Mouse (Mus musculus): ENCODE results near the gene Lck.

Lck gene

GRCm38 (mm10) chr4:129573430-129573829 lies at the start of gene Lck:
TSS of gene Lck (minus strand) at chr4:129573641.
- DNase-seq (ENCODE audit: extremely low spot score): no peak

DNA sequence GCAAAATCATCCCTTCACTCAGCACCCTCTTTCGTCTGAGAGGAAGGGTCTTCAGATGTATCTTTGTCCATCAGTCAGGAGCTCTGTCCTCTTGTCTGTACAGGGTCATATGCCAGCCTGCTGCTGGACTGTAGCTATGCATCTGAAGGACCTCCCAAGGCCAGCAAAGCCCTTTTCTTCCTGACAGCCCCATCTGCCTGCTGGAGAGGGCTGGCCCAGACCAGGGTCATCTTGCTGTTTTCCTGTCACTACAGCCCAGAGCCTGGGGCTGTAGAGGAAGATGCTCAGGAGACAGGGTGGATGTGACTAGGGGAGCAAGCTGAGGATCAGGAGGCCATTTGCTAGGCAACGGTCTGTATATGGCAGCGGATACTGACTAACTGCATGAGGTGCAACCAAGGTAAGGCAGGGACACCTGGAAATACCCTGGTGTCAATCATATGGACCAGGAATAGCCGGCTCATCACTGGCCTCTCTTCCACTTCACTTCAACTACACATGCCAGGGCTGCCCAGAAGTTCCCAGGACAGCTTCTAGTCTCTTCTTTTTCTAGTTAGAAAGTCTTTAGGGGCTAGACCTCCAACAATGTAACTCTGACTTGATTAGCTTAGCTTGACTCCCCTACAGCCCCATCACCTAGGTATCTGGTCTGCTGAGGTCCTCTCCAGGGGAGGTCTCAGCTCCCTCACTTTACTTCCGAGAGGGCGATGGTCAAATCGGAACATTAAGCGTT lies 49.5 kb upstream of the Lck start:
- DNase-seq (ENCODE audit: extremely low spot score): no peak

DNA sequence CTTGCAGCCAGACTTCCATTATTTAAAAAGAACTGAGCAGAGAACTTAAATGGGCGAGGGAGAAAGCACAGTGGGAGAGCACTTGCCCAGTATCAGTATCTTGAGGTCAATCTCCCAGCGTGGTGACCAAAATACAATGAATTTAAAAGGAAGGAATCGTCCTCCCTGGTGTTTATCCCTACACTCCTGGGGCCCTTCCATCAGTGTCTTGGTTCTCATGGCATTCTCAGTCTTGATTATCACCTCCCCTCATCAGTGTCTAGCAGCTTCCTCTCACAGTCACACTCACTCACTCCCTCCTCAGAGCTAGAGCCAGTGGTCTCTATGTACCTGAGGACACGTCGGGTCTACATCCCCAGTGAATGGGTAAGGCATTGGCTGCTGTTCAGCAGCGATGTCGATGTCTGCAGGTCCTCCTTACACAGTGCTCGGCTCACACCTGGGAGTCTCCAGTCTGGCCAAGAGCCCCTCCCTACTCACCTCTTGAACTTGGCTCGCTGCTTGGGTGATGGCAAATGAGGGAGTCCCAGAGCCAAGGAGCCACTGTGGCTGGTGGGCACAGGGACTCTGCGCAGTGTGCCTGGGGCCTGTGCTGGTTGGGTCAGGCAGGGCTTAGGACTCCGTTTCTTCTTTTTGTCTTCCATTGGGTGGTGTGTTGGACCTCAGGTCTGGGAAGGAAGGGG lies 48.8 kb upstream of the Lck start:
- no peak for DNase-seq (ENCODE audit: extremely low spot score)

DNA sequence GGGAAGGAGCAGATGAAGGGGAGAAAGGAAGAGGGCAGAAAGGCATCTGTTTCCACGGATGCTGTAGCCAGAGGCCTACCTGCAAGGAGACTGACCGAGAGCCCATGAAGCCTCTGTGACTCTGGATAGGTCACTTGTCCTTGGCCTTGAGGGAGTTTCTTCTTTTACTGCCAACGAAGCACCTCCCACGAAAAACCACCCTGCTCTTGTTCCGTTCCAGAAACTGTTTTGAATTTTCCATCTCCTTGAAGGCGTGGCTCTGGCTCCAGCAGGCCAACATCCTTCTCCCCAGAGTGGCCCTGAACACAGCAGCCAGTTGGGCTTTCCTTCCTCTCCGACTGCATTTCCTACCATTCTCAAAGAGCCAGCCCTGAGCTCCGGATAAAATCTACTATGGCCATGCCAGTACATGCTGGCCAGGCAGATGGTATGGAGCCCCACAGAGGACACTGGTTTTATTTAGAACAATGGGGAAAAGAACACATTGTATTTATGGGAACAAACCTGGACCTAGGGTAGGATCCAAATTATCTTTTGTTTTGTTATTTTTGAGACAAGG lies 47.9 kb upstream of the Lck start:
- DNase-seq (ENCODE audit: extremely low spot score): no peak

DNA sequence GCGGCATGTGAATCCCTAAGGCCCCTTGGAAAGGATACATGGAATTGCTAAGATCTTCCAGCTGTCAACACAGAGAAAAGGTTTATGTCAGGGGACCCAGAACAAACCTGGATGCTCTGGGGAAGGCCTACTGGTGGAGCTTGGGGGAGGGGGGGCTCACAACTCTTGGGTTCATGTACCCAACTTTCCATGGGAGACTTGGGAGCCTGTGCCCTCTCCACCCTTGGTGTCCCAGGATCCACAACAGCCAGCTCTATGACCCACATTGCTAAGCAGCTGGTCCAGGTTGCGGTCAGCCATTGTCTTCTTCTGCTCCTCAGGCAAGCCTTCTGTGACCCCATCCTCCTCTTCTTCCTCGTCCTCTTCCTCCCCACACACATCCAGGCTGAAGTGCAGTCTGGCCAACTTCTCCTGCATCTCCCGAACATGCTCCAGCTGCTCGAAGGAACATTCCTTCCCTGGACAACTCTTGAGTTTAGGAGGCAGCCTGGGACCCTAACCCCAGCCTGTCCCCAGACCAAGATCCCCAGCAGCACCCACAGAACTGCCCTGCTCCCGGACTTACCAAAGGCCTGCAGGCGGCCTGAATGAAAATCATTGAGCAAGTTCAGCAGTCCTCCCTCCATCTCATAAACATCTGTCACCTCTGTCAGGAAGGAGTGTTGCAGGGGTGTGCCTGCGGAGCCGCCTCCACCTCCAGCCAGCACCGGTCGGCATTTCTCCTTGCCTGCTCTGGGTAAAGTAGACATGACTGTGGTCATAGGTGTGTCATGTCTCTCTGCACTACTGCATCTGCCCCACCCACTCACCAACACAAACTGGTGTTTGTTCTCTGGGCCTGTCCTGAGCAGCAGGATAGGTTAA lies 47.2 kb upstream of the Lck start:
- DNase-seq (ENCODE audit: extremely low spot score): no peak

DNA sequence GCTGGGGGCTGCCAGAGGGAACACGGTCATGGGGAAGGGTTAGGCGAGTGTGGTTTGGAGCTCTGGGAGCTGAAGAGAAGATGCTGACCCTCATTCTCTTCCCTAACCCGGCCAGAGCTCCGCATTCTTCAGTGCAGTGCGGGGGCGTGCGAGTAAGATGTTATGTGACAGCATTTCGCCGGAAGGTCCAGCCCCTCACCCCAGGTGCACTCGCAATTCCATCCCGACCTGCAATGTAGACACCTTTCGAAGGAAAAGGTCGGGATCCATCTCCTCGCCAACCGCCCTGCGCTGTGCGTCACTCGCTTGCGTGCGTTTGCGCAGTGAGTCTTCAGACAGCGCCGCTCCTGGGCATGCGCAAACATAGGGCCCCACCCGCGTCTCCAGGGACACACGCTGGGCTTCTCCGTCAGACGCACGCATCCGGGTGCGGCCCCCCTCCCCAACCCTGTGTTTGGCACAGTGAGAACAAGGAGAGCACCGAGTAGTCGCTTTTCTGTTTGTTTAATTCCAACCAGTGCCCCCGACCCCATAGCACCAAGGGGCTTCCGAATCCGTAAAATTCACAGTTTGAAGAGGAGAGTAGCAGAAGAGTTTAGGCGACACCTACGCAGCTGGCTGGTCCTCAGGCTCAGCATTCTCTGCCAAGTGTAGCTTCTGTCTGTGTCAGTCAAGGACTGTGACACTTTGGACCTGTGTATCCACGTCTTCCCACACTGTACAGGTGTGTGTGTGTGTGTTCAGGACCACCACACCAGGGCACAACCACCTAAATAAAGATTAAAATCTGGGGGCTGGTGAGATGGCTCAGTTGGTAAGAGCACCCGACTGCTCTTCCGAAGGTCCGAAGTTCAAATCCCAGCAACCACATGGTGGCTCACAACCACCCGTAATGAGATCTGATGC lies 45.6 kb upstream of the Lck start, which contains the start of gene Iqcc:
TSS of gene Iqcc (minus strand) at position 314 of the 906 bp plus-strand sequence.
- peak; percentile 90 for DNase-seq (ENCODE audit: extremely low spot score)

DNA sequence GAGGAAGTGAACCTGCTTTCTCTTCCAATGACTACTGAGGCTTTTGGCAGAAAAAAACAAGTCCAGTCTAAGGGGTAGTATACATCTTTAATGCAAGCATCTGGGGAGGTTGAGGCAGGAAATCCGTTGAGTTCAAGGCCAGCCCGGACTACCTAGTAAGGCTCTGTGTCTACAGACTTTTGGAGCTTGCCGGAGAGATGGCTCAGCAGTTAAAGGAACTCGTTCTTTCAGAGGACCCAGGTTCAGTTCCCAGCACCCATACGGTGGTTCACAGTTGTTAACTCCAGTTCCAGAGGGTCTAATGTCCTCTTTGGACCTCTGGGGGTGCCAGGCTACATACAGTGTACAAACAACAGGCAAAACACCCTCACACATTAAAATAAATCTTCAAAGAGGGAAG lies 44.6 kb upstream of the Lck start:
- no peak for DNase-seq (ENCODE audit: extremely low spot score)

DNA sequence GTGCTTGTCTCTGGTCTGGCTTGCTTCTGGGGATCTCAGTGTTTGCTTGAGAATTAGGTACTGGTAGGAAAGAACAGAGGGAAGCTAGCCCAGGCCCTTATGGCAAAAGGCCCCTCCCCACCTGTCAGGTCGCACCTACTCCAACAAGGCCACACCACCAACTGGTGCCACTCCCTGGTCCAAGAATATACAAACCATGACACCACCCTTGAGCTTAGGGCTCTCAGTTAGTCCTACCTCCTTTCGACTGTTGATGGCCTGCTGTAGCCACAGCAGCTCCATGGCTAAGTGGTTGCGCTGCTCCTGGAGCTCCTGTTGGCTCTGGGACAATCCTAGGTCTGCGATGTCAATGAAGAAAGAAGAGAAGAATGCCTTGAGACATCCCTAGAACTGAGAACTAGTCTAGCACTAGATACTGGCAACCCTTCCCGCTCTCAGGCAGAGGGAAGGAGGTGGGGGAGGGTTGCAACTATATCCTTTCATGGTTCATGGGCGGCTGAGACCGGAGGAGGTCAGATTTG lies 43.7 kb upstream of the Lck start:
- DNase-seq (ENCODE audit: extremely low spot score): no peak

DNA sequence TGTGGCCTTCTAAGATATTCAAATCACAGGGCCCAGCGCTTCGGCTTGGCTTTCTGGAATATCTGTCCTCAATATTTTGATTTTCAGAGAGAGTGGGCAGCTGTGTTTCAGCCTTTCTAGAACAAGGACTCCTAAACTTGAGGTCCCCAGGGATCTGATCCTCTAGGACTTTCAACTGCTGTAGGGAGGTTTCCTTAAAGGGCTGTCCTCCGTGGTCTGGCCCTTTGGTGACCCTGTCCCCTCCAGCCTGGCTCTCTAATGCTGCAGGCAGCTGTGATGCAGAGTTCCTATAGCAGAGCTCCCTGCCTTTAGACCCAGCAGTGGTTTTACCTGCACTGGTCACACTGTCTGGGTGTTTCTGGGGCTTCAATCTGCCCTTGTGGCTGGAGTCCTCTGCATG lies 43.2 kb upstream of the Lck start:
- DNase-seq (ENCODE audit: extremely low spot score): no peak

DNA sequence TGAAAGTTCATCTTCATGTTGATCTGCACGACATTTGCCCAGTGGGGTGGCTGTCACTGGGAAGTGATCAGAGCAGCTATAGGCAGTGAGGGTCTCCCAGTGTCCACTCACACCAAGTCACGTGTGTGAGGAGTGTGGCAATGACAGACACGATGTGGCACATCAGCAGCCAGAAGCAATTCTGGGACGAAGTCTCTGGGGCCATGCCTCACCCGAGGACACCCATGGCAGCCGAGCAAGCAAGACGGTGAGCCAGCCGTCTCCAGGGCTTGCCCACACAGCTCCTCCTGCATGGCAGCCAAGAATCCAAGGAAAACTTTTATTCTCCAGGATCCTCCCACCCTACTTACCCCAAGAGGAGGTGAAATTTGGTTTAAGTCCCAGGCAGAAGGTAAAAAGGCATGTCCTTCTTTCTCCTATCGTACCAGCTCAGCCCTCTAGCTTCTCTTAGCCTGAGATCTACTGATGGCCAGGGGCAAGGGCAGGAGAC lies 42.4 kb upstream of the Lck start:
- DNase-seq (ENCODE audit: extremely low spot score): no peak

DNA sequence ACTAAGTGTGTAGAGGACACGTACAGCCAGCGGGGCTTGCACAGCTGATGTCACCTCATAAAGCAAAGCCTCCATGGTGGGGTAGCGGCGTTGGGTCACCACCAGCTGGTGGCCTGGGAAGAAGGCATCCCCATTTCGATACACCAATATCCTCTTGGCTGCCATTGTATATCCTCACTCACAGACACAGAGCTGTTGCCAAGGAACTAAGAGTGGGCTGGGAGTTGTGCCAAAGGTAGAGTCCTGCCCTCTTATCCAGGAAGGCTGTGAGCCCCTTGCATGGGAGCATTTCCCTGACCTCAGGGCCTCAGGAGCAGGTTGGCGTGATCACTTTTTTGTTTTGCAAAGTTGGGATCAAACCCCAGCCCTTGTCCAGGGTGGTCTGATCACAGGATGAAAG lies 40.7 kb upstream of the Lck start, which contains the start of gene Dcdc2b:
TSS of gene Dcdc2b (minus strand) at position 165 of the 400 bp plus-strand sequence.
- no peak for DNase-seq (ENCODE audit: extremely low spot score)

- no peak for DNase-seq (ENCODE audit: extremely low spot score)
Measured at GRCm38 (mm10) chr4:129610472-129610871, 37.0 kb upstream of the Lck start.

GRCm38 (mm10) chr4:129610026-129610425 lies 36.6 kb upstream of the Lck start:
- no peak for DNase-seq (ENCODE audit: extremely low spot score)

DNA sequence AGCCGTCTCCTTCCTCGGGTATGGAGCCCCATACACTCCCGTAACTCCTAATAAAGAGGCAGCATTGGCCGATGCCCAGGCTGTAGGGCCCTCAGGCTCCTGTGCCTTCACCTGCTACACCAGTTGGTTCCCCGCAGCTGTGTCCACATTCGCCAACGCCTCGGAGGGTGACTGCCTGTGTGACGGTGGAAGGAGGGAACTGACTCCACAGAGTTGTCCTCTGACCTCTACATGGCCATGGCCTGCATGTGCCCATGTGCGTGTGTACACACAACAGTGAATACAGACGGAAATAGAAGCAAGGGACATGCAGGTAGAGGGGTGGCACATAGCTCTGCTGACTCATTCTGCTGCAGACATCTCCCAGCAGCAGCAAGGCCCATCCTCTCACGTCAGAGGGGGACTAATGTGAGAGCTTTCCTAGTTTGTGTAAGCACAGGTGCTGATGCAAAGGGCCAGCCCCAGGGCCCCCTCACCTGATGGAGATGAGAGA lies 35.7 kb upstream of the Lck start:
- DNase-seq (ENCODE audit: extremely low spot score): no peak

DNA sequence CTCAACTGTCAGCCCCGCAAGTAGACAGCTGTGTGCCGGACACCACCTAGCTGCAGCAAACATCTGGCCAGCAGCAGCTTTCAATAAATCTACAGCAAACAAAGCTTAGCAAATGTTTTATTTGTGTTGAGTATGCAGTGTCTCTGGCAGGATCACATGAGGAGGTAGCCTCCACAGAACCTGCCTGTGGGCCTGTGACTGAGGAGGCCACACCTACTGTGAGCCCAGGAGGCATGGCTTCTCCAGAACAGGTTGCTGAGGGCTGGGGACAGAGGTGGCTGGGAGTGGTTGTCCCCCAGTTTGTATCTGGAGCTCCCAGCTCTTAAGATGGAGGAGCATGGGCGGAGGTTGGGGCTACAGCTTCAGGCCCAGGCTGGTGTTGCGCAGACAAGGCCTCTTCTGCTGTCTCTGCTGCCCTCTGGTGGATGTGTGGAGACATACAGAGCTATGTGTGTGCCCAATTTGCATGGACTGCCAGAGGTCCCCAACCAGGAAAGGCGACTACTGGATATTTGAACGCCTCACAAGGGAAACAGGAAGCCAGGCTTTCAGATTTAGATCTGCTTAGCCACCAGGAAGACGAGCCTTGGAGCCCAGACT lies 35.1 kb upstream of the Lck start:
- DNase-seq (ENCODE audit: extremely low spot score): peak; percentile 82

- peak; percentile 84 for DNase-seq (ENCODE audit: extremely low spot score)
Measured at GRCm38 (mm10) chr4:129600233-129601158, 27.1 kb upstream of the Lck start, which contains the start of the genes Eif3i and Tmem234. TSS of gene Eif3i (minus strand) at chr4:129600648. TSS of gene Tmem234 (plus strand) at chr4:129600668.

DNA sequence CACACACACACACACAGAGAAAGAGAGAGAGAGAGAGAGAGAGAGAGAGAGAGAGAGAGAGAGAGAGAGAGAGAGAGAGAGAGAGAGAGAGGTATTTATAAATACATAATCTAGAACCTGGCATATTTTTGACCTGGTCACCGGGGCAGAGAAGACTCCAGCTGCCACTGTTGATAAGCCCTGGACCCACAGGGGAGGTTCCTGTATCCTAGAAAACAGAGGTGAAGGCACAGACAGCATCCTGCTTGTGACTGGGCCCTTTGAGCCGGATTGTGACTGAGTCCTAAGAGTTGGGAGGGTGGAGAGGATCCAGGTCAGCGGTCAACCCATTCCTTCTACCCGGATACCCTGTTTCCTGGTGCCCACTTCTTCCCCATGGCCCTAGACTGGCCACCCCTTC lies 15.4 kb upstream of the Lck start:
- DNase-seq (ENCODE audit: extremely low spot score): no peak

DNA sequence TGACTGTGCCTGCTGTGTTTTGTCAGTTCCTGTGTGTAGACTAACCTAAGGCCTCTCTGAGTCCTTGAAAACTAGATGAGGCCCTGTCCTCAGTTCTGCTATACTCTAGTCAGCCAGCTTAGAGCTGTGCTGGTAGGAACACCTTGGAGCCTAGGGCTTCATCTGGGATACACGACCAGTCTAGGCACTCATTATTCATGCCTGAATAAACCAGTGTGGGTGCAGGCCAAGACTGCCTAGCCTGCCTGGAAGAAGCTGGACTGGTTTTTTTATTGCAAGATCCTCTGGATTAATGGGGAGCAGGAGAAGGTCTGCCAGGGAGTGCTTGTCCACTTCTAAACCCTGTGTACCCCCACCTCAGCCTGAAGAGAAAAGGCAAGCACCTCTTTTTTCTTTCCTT lies 13.5 kb upstream of the Lck start:
- no peak for DNase-seq (ENCODE audit: extremely low spot score)

DNA sequence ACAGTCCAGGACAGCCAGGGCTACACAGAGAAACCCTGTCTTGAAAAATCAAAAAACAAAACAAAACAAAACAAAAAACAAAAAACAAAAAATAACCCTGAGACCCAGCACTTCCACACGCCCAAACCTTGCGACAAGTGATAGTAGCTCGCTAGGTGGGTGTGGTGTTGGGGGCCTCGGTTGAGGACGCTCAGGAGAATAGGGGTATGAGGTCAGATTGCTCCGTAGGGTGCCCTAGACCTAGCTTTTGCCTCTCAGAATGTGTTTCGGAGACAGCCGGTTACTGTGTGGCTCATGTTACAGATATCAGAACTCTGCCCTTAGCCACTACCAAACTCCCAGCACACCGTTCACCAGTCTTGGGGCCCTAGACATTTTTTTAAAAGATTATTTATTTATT lies 12.3 kb upstream of the Lck start:
- no peak for DNase-seq (ENCODE audit: extremely low spot score)

Data from embryo, embryonic 9.5 days (tissue).